Mouse (Mus musculus) cerebellum, postnatal 10 days (tissue): ENCODE measurements at regions not wholly inside any gene's neighbourhood (a gene's known extent, or its start where the extent isn't known, plus 50 kb on each side); places are given as distances from the start of the nearest gene placed in this dataset.

Source experiments
- DNase-seq, 2 experiments: peaks; one replicate each; pipeline ENCODE4 v3.0.0; 2021; ENCODE audit warnings: mixed read lengths in 2 of 2

DNA sequence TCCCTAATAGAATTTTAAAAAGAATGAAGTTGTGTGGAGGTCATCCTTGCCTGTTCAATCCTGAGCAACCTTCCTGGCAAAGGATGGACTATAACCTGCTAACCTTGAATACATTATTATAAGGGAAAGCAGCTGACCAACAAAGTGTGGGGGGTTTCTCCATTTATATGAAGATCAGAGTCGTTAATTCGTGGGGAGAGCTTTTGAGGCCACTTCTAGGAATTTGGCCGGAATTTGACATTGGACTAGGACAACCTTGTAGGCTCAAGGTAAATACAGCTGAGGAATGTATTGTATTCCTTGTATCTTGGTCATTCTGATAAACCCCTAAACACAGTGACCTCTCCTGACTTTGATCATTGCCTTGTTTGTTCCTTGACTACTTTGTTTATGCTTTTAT is 56.9 kb downstream of the Klf4 start:
- DNase-seq: no peak

DNA sequence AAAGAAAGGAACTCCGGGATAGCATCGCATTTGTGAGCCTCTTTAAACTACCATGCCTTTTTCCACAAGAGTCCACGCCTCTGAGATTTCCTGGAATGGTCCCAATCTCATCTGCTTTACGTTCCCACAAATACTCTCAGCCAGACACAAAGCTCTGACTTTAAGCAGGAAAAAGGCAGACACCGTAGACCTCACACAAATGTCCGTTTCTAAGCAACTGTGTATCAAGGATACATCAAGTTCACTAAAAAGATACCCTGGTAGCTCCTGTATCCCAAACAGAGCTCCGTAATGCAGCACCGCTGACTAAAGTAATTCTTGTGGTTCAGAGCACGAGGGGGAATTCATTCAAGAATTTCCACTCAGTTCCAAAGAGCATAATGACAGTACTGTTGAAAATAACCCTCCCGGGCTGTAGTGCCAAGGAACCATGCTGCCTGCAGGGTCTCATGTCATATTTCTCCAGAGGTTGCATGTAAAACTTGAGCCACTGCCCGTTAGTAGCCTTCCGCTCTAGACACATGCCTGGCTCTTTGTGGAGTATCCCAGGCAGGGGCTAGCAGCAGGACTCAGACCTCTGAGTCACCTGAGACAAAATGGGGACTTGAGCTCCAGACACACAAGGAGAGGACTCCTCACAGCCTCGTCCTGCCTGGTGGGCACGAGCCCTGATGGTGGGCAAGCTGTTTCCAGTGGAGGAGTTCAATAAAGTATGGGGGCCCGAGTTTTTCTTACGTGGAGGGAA is 58.0 kb downstream of the Klf4 start:
- no peak for DNase-seq

DNA sequence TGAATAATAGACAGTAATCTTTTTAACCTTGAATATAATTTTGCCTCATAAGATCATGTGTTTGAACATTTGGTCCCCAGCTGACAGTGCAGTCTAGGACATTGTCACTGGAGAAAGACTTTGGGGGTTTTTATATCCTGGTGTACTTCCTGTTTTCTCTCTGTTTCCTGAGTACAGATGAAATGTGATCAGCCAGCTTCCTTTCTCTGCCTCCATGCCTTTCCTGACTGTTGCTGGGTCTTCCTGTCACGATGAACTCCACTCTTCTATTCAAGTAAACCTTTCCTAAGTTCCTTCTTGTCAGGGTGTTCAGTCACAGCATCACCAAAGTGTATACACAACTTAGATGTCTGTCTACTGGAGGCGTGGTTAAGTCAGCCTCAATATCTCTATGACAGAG is 59.6 kb downstream of the Klf4 start:
- no peak for DNase-seq

DNA sequence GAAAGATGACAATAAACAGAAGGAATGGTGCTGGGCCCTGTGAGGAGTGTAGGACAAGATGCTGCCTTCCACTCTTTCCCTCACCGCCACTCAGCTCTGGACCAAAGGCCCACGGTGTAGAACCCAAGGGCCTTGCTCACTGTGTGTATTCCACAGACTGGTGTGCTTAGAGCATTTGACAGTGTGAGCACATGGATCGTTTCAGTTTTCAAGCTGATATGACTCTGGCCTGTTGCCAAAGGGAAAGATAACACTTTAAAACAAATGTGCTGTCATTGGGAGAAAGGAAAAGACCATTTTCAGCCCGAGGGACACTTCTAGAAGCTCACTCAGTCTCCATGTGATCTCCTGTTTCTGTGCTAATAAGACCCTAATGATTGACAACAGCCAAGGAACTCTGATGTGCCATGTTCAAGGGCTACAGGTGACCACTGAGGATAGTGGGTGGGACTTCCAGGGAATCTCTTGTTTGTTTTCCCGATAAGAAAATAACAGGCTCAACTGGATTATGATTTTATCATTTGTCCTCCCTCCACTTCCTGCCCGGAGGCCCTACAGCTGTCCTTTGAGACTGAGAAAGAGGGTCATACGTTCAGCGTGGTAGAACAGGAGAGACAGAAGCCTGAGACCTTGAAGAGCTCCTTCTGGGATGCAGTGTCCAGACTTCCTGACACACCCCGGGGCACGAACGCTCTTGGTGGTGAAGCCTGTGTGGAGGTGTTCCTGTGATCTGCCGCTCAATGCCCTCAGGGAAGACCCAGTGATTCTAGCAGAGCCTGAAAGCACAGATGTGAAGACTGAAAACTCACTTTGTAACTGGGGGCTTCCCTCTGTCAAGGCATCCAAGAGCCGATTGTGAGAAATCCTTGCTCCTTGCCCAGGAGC is 61.2 kb downstream of the Klf4 start:
- DNase-seq: no peak

DNA sequence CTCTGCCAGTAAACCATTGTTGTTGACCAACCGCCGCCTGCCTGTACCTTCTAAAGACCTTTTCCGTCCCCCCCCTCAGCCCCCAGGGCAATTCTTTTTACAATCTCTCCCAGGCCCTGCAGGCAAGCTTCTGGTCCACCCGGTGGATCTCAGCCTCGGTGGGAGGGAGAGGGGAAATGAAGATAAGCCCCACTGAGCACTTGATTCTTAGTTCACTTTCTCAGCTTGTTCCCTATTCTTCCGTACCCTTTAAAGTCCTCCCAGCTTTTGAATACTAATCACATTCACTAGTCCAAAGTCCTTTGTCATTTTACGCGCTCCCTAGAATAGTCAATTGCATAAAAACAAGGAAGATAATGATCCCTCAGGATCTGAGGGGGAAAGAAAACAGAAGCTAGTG is 68.1 kb downstream of the Klf4 start:
- no peak for DNase-seq

DNA sequence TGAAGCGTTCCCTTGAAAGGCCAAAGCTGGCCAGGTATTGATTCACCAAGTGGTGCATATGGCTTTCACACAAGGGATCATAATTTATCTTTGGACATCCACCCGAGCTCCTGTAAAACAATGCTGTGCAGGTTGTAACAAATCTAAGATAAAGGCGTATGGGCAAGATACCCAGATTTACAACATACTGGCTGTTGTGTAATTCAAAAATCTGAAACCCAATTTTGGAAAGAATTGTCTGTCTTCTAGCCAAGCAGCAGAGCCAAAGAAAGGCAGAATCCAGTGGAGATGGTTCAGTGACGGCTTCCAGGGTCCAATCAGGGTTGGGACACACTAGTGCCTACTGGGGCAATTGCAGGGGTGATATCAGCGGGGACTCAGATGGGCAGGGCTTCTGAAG is 70.3 kb downstream of the Klf4 start:
- DNase-seq: no peak

DNA sequence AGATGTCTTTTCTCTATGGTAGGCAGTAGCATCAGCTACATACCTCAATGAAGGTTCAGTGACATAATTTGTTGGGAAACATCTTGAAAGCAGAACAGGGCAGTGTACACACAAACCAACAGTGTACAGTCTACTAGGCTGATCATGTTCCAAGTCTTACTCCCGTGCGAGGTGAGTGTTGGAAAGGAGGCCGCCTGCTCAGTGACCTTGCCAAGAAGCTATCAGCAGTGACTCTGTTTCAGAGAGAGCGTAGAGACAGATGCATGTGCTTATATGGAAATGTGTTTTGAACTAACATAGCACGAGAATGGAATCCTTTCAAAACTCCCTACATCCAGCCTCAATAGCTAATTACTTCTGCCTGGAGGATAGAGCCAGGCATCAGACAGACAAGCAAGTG is 78.4 kb downstream of the Klf4 start:
- DNase-seq: peak; percentile 31 to 33

DNA sequence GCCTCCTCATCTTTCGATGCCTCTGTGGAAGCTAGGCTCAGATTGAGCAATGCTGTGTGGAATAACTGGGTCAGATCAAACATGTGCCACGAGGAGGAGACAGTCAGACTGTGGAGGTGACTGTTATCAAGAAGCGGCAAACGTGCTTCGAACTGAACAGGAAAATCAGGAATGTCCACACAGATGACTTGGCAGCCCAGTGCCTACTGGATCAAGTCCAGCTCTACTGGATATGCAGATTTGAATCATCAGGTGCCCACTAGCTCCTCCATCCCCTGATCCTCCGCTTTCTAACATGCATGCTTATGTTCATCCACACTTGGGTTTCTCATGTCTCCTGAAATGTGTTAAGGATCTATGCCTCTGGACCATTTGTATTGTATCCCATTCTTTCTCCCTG is 79.7 kb downstream of the Klf4 start:
- peak; percentile 57 to 61 for DNase-seq

DNA sequence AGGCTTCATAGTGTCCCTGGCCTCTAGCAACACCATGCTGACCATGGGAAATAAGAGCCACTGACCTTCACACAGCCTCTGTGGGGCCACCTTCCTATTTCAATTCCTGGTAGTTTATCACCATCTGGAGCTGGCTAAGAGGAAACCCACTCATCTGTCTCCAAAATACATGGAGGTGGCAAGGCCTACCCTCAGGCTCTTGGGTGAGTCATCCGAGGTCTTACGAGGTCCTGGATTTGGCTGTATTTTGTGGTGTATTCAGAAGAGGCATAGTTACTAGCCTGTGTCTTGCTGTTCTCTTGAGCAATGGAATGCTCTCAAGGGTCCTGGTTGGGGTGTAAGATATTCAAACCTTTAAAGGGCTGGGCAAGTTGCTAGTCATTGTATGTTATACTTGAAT is 80.6 kb downstream of the Klf4 start:
- no peak for DNase-seq

DNA sequence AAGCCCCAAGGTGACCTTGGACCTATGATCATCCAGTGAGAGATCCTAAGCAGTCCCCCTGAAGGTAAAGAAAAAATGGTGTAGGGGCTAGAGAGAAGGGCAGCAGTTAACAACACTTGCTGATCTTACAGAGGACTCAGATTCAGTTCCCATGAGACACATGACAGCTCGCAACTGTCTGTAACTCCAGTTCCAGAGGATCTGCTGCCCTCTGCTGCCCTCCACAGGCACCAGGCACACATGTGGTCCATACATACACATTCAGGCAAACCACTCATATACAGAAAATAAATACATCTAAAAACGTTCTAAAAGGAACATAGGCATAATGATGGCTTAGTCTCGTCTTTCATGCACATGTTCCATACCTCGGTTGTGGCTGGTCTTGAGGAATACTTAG is 81.2 kb downstream of the Klf4 start:
- DNase-seq: peak in 1 of 2 experiments; percentile 20

DNA sequence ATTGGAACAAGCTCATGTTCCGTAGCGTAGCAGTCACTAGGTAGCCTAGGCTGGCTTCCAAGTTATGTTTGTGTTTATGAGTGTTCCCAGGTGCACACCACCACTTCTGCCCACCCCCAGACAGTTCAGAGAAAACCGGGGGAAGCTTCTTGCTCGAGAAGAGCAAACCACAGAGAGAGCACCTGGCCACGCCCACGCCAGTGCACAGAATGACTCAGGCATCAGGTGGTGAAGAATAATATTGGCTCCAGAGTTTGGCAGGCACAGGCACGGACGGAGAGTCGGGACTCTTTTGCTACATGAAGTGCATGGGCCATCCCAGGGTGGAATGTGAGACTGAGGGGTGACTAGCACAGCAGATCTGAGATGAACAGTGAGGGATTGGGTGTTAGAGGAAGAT is 88.8 kb downstream of the Klf4 start:
- no peak for DNase-seq

DNA sequence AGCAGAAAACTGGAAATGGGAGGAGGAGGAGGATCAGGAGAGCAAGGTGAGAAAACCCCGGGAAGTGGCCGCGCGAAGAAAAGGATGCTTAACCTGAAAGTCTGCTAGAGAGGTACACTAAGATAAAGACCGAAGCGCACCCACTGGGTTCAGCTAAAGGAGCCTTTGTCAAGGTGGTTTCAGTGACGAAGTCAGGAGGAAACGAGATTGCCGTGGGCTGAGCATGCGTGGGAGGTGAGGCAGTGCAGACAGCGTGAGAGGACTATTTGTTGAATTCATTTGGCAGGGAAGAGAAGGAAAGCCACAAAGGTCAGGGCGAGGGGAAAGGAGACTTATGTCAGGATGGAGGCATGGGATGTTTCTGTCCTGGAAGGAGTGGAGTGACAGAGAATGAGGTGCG is 90.2 kb downstream of the Klf4 start:
- DNase-seq: no peak
